Mouse (Mus musculus): ENCODE results near the gene Gmds. TPM values are rescaled to one million over a fixed set of nuclear protein-coding genes. Genes with fewer than 3 reads are reported as not detected.

The Gmds gene
- polyA plus RNA-seq, 1 experiment from 2014 or later = 40.5 TPM

DNA sequence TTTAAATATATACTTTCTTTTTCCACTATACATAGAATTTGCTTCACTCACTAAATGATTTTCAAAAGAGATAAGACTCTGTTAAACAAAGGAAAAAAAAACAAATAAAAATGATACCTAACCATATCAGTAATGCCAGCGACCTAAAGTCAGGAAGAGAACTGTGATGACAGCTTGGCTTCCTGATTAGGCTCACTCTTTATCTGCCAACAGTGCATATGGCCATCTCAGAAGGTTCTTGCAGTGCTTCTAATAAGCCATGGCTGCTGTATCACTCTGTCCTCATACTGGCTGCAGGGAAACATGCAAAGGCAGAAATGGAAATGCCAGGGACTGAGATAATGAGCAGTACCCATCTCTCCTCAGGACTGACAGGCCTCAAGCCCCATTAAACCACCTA is 192.6 kb downstream of the Gmds start:
- H3K27ac ChIP-seq (ENCODE audit: low read depth, low read length) = no peak overlapping the region
- no peak overlapping the region for H3K4me3 ChIP-seq (ENCODE audit: low read depth, low read length)
- no peaks in the 10 kb centered on the region for H3K36me3 ChIP-seq (ENCODE audit: control insufficient read depth, insufficient read depth, low read length)
- H3K4me2 ChIP-seq (ENCODE audit: low read depth, low read length) = no peak overlapping the region
- H3K4me1 ChIP-seq (ENCODE audit: control insufficient read depth, insufficient read depth, low read length) = no peaks in the 10 kb centered on the region
- H3K9me3 ChIP-seq (ENCODE audit: control insufficient read depth, low read length) = no peaks in the 10 kb centered on the region
- no peaks in the 10 kb centered on the region for H3K27me3 ChIP-seq (ENCODE audit: control insufficient read depth, insufficient read depth, low read length)
- ATAC-seq (ENCODE audit: low read depth) = no peak
- WGBS = 73% methylated on average over 1 of the region's 1 CpGs
- no peak overlapping the region for H3K9ac ChIP-seq (replicated peaks; ENCODE audit: low read depth, low read length)

GRCm38 (mm10) chr13:32145179-32145578 is 193.4 kb downstream of the Gmds start:
- no peaks in the 10 kb centered on the region for H3K9me3 ChIP-seq (ENCODE audit: control insufficient read depth, low read length)
- 68% methylated on average over 2 of the region's 2 CpGs for WGBS
- H3K4me3 ChIP-seq (ENCODE audit: low read depth, low read length) = no peak overlapping the region
- no peak overlapping the region for H3K9ac ChIP-seq (replicated peaks; ENCODE audit: low read depth, low read length)
- H3K4me2 ChIP-seq (ENCODE audit: low read depth, low read length) = no peak overlapping the region
- no peaks in the 10 kb centered on the region for H3K36me3 ChIP-seq (ENCODE audit: control insufficient read depth, insufficient read depth, low read length)
- H3K27me3 ChIP-seq (ENCODE audit: control insufficient read depth, insufficient read depth, low read length) = no peaks in the 10 kb centered on the region
- no peak overlapping the region for H3K27ac ChIP-seq (ENCODE audit: low read depth, low read length)
- H3K4me1 ChIP-seq (ENCODE audit: control insufficient read depth, insufficient read depth, low read length) = no peaks in the 10 kb centered on the region
- no peak for ATAC-seq (ENCODE audit: low read depth)

GRCm38 (mm10) chr13:32143651-32144050 is 194.9 kb downstream of the Gmds start:
- no peak overlapping the region for H3K4me2 ChIP-seq (ENCODE audit: low read depth, low read length)
- H3K36me3 ChIP-seq (ENCODE audit: control insufficient read depth, insufficient read depth, low read length) = no peaks in the 10 kb centered on the region
- no peak for ATAC-seq (ENCODE audit: low read depth)
- H3K4me1 ChIP-seq (ENCODE audit: control insufficient read depth, insufficient read depth, low read length) = no peaks in the 10 kb centered on the region
- no peaks in the 10 kb centered on the region for H3K9me3 ChIP-seq (ENCODE audit: control insufficient read depth, low read length)
- no peak overlapping the region for H3K9ac ChIP-seq (replicated peaks; ENCODE audit: low read depth, low read length)
- H3K27me3 ChIP-seq (ENCODE audit: control insufficient read depth, insufficient read depth, low read length) = no peaks in the 10 kb centered on the region
- H3K27ac ChIP-seq (ENCODE audit: low read depth, low read length) = no peak overlapping the region
- WGBS = 66% methylated on average over 3 of the region's 3 CpGs
- H3K4me3 ChIP-seq (ENCODE audit: low read depth, low read length) = no peak overlapping the region

DNA sequence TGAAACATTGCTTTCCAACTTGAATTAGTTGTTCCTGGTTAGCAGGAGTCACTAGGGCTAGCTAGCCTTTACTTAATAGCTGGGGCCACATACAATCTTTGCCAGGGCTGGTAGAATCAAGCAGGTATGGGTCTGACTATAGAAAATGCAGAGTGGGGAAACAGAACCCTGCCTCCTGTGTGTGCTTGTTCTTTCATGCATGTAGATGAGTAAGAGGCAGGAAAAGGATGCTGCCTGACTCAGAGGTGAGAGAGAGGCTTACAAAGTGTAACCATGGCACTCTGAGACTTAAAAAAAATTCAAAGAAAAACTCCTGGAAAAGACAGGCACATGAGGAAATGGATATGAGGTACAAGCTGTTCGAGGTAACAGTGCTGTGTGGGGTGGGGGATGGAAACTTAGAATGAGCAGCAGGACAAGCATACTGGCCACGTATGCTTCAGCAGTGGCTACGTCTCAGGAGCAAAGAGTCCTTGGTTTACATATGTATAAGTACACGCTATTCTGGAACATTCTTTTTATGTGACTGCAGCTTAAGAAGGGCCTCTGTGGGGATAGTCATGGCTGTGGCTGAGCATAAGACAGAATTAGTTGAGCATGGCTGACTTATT is 203.8 kb downstream of the Gmds start:
- no peak overlapping the region for H3K4me2 ChIP-seq (ENCODE audit: low read depth, low read length)
- H3K4me1 ChIP-seq (ENCODE audit: control insufficient read depth, insufficient read depth, low read length) = no peaks in the 10 kb centered on the region
- H3K9me3 ChIP-seq (ENCODE audit: control insufficient read depth, low read length) = no peaks in the 10 kb centered on the region
- no peaks in the 10 kb centered on the region for H3K27me3 ChIP-seq (ENCODE audit: control insufficient read depth, insufficient read depth, low read length)
- H3K4me3 ChIP-seq (ENCODE audit: low read depth, low read length) = no peak overlapping the region
- no peak overlapping the region for H3K27ac ChIP-seq (ENCODE audit: low read depth, low read length)
- ATAC-seq (ENCODE audit: low read depth) = no peak
- no peaks in the 10 kb centered on the region for H3K36me3 ChIP-seq (ENCODE audit: control insufficient read depth, insufficient read depth, low read length)
- no peak overlapping the region for H3K9ac ChIP-seq (replicated peaks; ENCODE audit: low read depth, low read length)
- 67% methylated on average over 4 of the region's 4 CpGs for WGBS

DNA sequence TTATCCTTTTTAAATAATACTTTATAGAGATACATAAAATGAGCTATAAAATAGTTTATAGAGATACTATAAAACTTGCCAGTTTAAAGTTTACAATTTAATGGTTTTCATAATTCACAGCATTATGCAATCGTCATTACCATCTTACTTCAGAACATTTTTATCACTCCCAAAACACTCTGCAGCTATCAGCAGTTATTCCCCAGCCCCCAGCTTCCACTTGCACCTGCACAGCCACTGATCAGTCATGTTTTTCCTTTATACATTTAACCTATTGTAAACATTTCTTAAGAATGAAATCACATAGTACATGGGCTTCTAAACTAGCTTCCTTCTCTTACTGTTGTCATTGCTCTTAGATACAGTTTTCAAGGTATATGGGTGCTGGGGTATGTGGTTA is 208.6 kb downstream of the Gmds start:
- no peak for ATAC-seq (ENCODE audit: low read depth)
- no peak overlapping the region for H3K4me3 ChIP-seq (ENCODE audit: low read depth, low read length)
- H3K9ac ChIP-seq (replicated peaks; ENCODE audit: low read depth, low read length) = no peak overlapping the region
- no peak overlapping the region for H3K4me2 ChIP-seq (ENCODE audit: low read depth, low read length)
- no peaks in the 10 kb centered on the region for H3K36me3 ChIP-seq (ENCODE audit: control insufficient read depth, insufficient read depth, low read length)
- H3K4me1 ChIP-seq (ENCODE audit: control insufficient read depth, insufficient read depth, low read length) = no peaks in the 10 kb centered on the region
- no peak overlapping the region for H3K27ac ChIP-seq (ENCODE audit: low read depth, low read length)
- 79% methylated on average over 1 of the region's 1 CpGs for WGBS
- H3K27me3 ChIP-seq (ENCODE audit: control insufficient read depth, insufficient read depth, low read length) = no peaks in the 10 kb centered on the region
- H3K9me3 ChIP-seq (ENCODE audit: control insufficient read depth, low read length) = no peaks in the 10 kb centered on the region

DNA sequence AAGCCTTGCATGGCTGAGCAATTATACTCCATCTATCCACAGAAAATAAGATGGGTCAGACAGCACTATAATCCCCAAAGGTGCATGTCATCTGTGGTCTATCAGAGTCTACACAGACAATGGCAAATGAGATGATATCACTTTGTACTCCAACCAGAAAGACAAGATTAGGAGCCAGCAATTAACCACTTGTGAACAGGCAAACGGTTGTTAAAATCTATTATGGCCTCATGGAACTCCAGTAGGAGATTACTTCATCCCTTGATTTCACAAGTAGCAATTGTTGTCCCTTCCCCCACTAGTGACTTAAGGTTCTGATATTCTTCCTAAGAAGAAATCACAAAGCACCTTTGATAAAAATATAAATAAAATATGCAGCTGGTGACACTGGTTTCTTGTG is 220.2 kb downstream of the Gmds start:
- Histone ChIP-seq H3K27me3 (ENCODE audit: control insufficient read depth, insufficient read depth, low read length) (no peaks in the 10 kb centered on the region), H3K4me1 (ENCODE audit: control insufficient read depth, insufficient read depth, low read length) (no peaks in the 10 kb centered on the region), H3K4me2 (ENCODE audit: low read depth, low read length) (no peak overlapping the region), H3K9me3 (ENCODE audit: control insufficient read depth, low read length) (no peaks in the 10 kb centered on the region), H3K27ac (ENCODE audit: low read depth, low read length) (no peak overlapping the region), H3K36me3 (ENCODE audit: control insufficient read depth, insufficient read depth, low read length) (no peaks in the 10 kb centered on the region), H3K9ac (replicated peaks; ENCODE audit: low read depth, low read length) (no peak overlapping the region), H3K4me3 (ENCODE audit: low read depth, low read length) (no peak overlapping the region)
- ATAC-seq (ENCODE audit: low read depth) = no peak
- WGBS = 70% methylated on average over 1 of the region's 1 CpGs

DNA sequence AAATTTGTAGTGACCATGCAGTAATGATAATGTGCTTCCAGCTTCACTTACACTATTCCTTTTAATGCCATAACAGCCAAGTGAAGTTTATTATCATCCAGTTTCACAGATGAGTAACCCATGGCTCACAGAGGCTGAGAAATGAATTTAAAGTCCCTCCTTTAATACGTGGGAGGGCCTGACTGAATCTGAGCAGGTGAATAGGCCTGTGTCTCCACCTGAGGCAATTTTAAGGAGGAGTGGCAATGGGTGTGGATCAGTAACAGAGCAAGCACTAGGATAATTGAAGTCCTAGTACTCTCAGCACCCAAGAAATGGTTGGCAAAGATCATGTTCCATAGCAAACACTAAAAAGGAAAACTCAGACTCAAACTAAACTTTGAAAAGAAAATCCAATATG is 223.1 kb downstream of the Gmds start:
- Histone ChIP-seq H3K4me3 (ENCODE audit: low read depth, low read length) (no peak overlapping the region), H3K36me3 (ENCODE audit: control insufficient read depth, insufficient read depth, low read length) (no peaks in the 10 kb centered on the region), H3K9me3 (ENCODE audit: control insufficient read depth, low read length) (no peaks in the 10 kb centered on the region), H3K9ac (replicated peaks; ENCODE audit: low read depth, low read length) (no peak overlapping the region), H3K4me2 (ENCODE audit: low read depth, low read length) (no peak overlapping the region), H3K4me1 (ENCODE audit: control insufficient read depth, insufficient read depth, low read length) (no peaks in the 10 kb centered on the region), H3K27ac (ENCODE audit: low read depth, low read length) (no peak overlapping the region), H3K27me3 (ENCODE audit: control insufficient read depth, insufficient read depth, low read length) (no peaks in the 10 kb centered on the region)
- no peak for ATAC-seq (ENCODE audit: low read depth)
- 63% methylated on average over 1 of the region's 1 CpGs for WGBS

DNA sequence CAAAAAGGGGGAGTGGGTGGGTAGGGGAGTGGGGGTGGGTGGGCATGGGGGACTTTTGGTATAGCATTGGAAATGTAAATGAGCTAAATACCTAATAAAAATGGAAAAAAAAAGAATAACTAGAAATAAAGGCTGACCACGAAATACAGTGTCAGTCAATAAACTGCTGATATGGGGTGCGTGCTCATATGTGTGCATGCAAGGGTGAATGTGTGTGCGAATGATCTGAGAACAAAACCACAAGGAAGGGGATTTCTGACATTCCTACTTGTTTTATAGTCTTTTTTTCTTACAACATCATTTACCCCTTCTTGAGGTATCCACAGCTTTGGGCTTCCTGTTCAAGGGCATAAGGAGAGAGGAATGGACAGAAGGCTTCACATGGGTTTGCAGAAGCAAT is 224.7 kb downstream of the Gmds start:
- Histone ChIP-seq H3K27ac (ENCODE audit: low read depth, low read length) (no peak overlapping the region), H3K4me1 (ENCODE audit: control insufficient read depth, insufficient read depth, low read length) (no peaks in the 10 kb centered on the region), H3K4me2 (ENCODE audit: low read depth, low read length) (no peak overlapping the region), H3K9ac (replicated peaks; ENCODE audit: low read depth, low read length) (no peak overlapping the region), H3K36me3 (ENCODE audit: control insufficient read depth, insufficient read depth, low read length) (no peaks in the 10 kb centered on the region), H3K27me3 (ENCODE audit: control insufficient read depth, insufficient read depth, low read length) (no peaks in the 10 kb centered on the region), H3K9me3 (ENCODE audit: control insufficient read depth, low read length) (no peaks in the 10 kb centered on the region), H3K4me3 (ENCODE audit: low read depth, low read length) (no peak overlapping the region)
- WGBS = 98% methylated on average over 3 of the region's 3 CpGs
- no peak for ATAC-seq (ENCODE audit: low read depth)

DNA sequence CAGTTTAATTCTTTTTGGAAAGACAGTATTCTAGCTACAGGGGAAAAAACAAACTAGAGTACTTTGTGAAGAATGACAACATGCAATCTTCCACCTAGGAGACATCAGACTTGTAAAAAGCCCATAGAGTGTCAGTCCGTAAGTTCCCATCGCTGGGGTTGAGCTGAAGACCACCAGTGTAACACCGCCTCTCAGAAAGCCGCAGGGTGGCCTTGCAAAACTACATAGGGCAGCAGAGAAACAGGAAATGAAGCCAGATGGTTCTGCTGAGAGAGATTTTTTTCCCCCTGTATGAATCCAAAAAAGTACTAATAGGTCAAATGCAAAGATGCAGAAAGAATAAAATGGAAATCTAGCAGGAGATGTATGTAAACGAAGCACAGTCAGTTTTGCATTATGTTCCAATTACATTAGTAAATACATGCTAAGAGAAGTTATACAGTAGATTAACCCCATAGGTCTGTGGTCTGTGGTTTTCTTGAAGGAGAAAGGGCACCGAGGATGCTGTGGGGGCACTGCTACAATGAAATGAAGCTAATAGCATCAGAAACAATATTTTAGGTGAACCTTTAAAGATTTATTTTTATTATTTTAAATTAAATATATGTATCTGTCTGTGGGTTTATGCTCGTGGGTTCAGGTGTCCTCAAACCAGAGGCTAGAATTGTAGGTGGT is 250.1 kb downstream of the Gmds start:
- WGBS = 84% methylated on average over 7 of the region's 7 CpGs
- Histone ChIP-seq H3K4me3 (ENCODE audit: low read depth, low read length) (no peak overlapping the region), H3K36me3 (ENCODE audit: control insufficient read depth, insufficient read depth, low read length) (no peaks in the 10 kb centered on the region), H3K4me1 (ENCODE audit: control insufficient read depth, insufficient read depth, low read length) (no peaks in the 10 kb centered on the region), H3K9ac (replicated peaks; ENCODE audit: low read depth, low read length) (no peak overlapping the region), H3K27ac (ENCODE audit: low read depth, low read length) (no peak overlapping the region), H3K9me3 (ENCODE audit: control insufficient read depth, low read length) (no peaks in the 10 kb centered on the region), H3K27me3 (ENCODE audit: control insufficient read depth, insufficient read depth, low read length) (no peaks in the 10 kb centered on the region), H3K4me2 (ENCODE audit: low read depth, low read length) (no peak overlapping the region)
- no peak for ATAC-seq (ENCODE audit: low read depth)

Measured in neural tube, embryonic 14.5 days (tissue).